Mouse (Mus musculus): ENCODE results near the gene Fhdc1. TPM values are rescaled to one million over a fixed set of nuclear protein-coding genes. Genes with fewer than 3 reads are reported as not detected.

Fhdc1 gene
- polyA plus RNA-seq, 1 experiment = 0.22 TPM

DNA sequence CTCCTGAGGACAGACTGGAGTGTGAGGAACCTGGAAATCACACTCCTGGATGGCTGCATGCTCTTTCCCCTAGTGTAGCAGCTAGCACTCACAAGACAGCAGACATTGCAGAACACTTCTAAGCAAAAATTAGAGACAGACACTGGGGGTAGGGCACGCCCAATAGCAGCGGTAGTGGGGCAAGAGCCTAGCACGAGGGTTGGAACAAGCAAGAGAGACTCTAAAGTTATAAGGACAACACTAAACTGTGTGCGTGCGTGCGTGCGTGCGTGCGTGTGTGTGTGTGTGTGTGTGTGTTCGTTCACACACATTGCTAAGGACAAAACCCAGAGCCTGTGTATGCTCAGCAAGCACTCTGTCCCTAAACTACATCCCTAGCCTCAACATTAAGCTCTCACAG lies 20.3 kb upstream of the Fhdc1 start:
- H3K79me2 ChIP-seq (ENCODE audit: control insufficient read depth, insufficient read depth) = no peaks in the 10 kb centered on the region
- no peak overlapping the region for H3K4me3 ChIP-seq
- no peaks in the 10 kb centered on the region for H3K27me3 ChIP-seq (ENCODE audit: control insufficient read depth, insufficient read depth, insufficient read length)
- TF ChIP-seq POLR2AphosphoS2 (IDR thresholded peaks at IDR 0.05; ENCODE audit: insufficient read length, low read depth) = no peak
- TF ChIP-seq CEBPB (IDR thresholded peaks at IDR 0.05; ENCODE audit: insufficient read depth, poor library complexity, severe bottlenecking) = no peak
- no peak for TF ChIP-seq MAX (IDR thresholded peaks at IDR 0.05; ENCODE audit: low read depth)
- no peak overlapping the region for H3ac ChIP-seq (ENCODE audit: control insufficient read depth, insufficient read length)
- H3K4me2 ChIP-seq (ENCODE audit: low read depth) = no peak overlapping the region
- H3K36me3 ChIP-seq (ENCODE audit: control insufficient read depth, insufficient read depth) = peaks cover 23% of the 10 kb centered on the region

DNA sequence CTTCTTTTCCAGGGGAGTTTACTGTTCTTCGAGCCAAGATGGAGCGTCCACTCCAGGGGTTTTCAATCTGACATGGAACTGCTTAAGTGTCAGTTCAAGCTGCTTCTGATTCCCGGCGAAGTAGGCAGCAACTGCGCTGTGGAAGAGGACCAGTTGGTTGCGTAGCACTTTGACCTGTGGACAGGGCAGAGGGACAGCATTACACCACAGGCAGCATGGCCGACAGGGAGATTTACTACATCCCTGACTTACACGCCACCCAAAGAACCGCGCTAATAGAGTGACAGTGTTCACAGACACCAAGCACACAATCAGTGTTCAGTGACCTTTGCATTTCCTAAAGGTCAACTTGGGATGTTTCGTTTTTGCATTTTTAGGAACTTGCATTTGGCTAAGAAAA lies 17.5 kb upstream of the Fhdc1 start:
- Histone ChIP-seq H3K36me3 (ENCODE audit: control insufficient read depth, insufficient read depth) (peaks cover 18% of the 10 kb centered on the region), H3K4me3 (no peak overlapping the region), H3K27me3 (ENCODE audit: control insufficient read depth, insufficient read depth, insufficient read length) (no peaks in the 10 kb centered on the region), H3K4me2 (ENCODE audit: low read depth) (no peak overlapping the region), H3K79me2 (ENCODE audit: control insufficient read depth, insufficient read depth) (no peaks in the 10 kb centered on the region), H3ac (ENCODE audit: control insufficient read depth, insufficient read length) (no peak overlapping the region)
- no peak for TF ChIP-seq TCF12 (IDR thresholded peaks at IDR 0.05; ENCODE audit: insufficient read depth, poor library complexity, severe bottlenecking)
- no peak for TF ChIP-seq POLR2A (IDR thresholded peaks at IDR 0.05; ENCODE audit: insufficient read length, low read depth)
- no peak for TF ChIP-seq MAX (IDR thresholded peaks at IDR 0.05; ENCODE audit: low read depth)
- TF ChIP-seq TCF3 (IDR thresholded peaks at IDR 0.05; ENCODE audit: insufficient read length, low read depth) = no peak
- TF ChIP-seq CEBPB (IDR thresholded peaks at IDR 0.05; ENCODE audit: insufficient read depth, poor library complexity, severe bottlenecking) = no peak
- TF ChIP-seq E2F4 (IDR thresholded peaks at IDR 0.05; ENCODE audit: insufficient read depth) = no peak
- no peak for TF ChIP-seq MYOG (IDR thresholded peaks at IDR 0.05; ENCODE audit: control insufficient read depth in 1 of 3, insufficient read depth in 1 of 3, insufficient read length in 2 of 3, low read depth in 2 of 3)
- no peak for TF ChIP-seq REST (IDR thresholded peaks at IDR 0.05; ENCODE audit: insufficient read depth, insufficient read length)
- TF ChIP-seq USF1 (IDR thresholded peaks at IDR 0.05; ENCODE audit: low read depth) = no peak
- TF ChIP-seq SRF (IDR thresholded peaks at IDR 0.05; ENCODE audit: control insufficient read depth, insufficient read length, low read depth) = no peak
- no peak for TF ChIP-seq POLR2AphosphoS2 (IDR thresholded peaks at IDR 0.05; ENCODE audit: insufficient read length, low read depth)
- no peak for TF ChIP-seq MYOD1 (IDR thresholded peaks at IDR 0.05; ENCODE audit: control insufficient read depth in 1 of 3, insufficient read length in 2 of 3, low read depth in 2 of 3)

DNA sequence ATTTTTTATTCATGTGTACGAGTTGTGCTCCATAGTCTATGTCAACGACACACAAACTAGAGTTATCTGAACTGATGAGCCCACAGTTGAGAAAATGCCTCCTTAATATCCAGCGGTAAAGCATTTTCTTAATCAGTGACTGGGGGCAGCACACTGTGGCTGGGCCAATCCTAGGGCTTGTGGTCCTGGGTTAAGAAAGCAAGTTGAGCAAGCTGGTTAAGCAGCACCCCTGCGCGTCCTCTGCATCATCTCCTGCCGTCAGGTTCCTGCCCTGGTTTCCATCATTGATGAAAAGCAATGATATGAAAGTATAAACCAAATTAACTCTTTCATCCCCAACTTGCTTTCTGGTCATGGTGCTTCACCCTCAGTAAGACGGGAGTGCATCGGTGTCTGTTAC lies 12.4 kb upstream of the Fhdc1 start:
- Histone ChIP-seq H3ac (ENCODE audit: control insufficient read depth, insufficient read length) (no peak overlapping the region), H3K79me2 (ENCODE audit: control insufficient read depth, insufficient read depth) (no peaks in the 10 kb centered on the region), H3K4me3 (no peak overlapping the region), H3K36me3 (ENCODE audit: control insufficient read depth, insufficient read depth) (peaks cover 14% of the 10 kb centered on the region), H3K27me3 (ENCODE audit: control insufficient read depth, insufficient read depth, insufficient read length) (no peaks in the 10 kb centered on the region), H3K4me2 (ENCODE audit: low read depth) (no peak overlapping the region)
- TF ChIP-seq TCF12 (IDR thresholded peaks at IDR 0.05; ENCODE audit: insufficient read depth, poor library complexity, severe bottlenecking) = no peak
- no peak for TF ChIP-seq MYOG (IDR thresholded peaks at IDR 0.05; ENCODE audit: control insufficient read depth in 1 of 3, insufficient read depth in 1 of 3, insufficient read length in 2 of 3, low read depth in 2 of 3)
- no peak for TF ChIP-seq MYOD1 (IDR thresholded peaks at IDR 0.05; ENCODE audit: control insufficient read depth in 1 of 3, insufficient read length in 2 of 3, low read depth in 2 of 3)
- no peak for TF ChIP-seq CEBPB (IDR thresholded peaks at IDR 0.05; ENCODE audit: insufficient read depth, poor library complexity, severe bottlenecking)
- no peak for TF ChIP-seq MAX (IDR thresholded peaks at IDR 0.05; ENCODE audit: low read depth)
- no peak for TF ChIP-seq SRF (IDR thresholded peaks at IDR 0.05; ENCODE audit: control insufficient read depth, insufficient read length, low read depth)
- no peak for TF ChIP-seq USF1 (IDR thresholded peaks at IDR 0.05; ENCODE audit: low read depth)
- no peak for TF ChIP-seq E2F4 (IDR thresholded peaks at IDR 0.05; ENCODE audit: insufficient read depth)
- no peak for TF ChIP-seq POLR2AphosphoS2 (IDR thresholded peaks at IDR 0.05; ENCODE audit: insufficient read length, low read depth)
- no peak for TF ChIP-seq TCF3 (IDR thresholded peaks at IDR 0.05; ENCODE audit: insufficient read length, low read depth)
- no peak for TF ChIP-seq REST (IDR thresholded peaks at IDR 0.05; ENCODE audit: insufficient read depth, insufficient read length)
- TF ChIP-seq POLR2A (IDR thresholded peaks at IDR 0.05; ENCODE audit: insufficient read length, low read depth) = no peak

DNA sequence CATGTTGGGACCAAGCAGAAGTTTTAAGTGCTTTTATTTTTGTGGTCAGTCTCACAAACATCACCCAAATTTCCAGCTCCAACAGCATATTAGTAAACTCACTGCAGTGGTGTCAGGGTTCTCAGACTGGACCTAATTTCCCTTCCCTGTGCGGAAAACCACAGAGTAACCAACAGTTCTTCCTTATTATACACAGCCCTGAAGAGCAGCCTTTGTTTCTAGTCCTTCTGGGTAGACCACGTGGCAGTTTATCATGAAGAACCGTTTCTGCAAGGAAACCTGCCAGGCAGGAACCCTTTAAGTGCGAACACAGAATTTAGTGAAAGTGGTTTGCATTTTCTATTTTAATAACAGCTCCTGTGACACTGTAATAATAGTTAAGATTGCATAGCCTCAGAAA lies 11.9 kb upstream of the Fhdc1 start:
- Histone ChIP-seq H3K79me2 (ENCODE audit: control insufficient read depth, insufficient read depth) (no peaks in the 10 kb centered on the region), H3K4me2 (ENCODE audit: low read depth) (no peak overlapping the region), H3K27me3 (ENCODE audit: control insufficient read depth, insufficient read depth, insufficient read length) (no peaks in the 10 kb centered on the region), H3K36me3 (ENCODE audit: control insufficient read depth, insufficient read depth) (peaks cover 14% of the 10 kb centered on the region), H3K4me3 (no peak overlapping the region), H3ac (ENCODE audit: control insufficient read depth, insufficient read length) (no peak overlapping the region)
- TF ChIP-seq POLR2AphosphoS2 (IDR thresholded peaks at IDR 0.05; ENCODE audit: insufficient read length, low read depth) = no peak
- no peak for TF ChIP-seq MYOD1 (IDR thresholded peaks at IDR 0.05; ENCODE audit: control insufficient read depth in 1 of 3, insufficient read length in 2 of 3, low read depth in 2 of 3)
- no peak for TF ChIP-seq SRF (IDR thresholded peaks at IDR 0.05; ENCODE audit: control insufficient read depth, insufficient read length, low read depth)
- no peak for TF ChIP-seq E2F4 (IDR thresholded peaks at IDR 0.05; ENCODE audit: insufficient read depth)
- TF ChIP-seq USF1 (IDR thresholded peaks at IDR 0.05; ENCODE audit: low read depth) = no peak

DNA sequence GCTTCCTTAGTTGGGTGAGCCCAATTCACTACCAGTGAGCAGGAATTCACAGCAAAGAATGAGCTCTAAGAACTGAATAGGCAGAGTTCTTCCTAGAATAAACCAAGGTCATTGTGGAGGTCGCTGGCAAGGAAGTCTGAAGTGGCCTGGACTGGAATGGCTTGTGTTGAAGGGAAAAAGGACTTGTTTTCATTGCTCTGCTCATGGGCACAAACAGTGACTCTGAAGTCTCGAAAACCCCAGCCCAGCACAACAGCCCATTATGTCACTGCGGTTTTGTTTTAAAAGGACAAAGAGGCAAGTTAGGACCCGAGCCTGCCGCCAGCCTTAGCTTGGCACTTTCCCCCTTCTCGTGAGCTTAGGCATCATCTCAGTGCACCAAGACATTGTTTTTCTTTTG lies 8.5 kb upstream of the Fhdc1 start:
- H3K4me3 ChIP-seq = no peak overlapping the region
- H3K4me2 ChIP-seq (ENCODE audit: low read depth) = no peak overlapping the region
- no peaks in the 10 kb centered on the region for H3K79me2 ChIP-seq (ENCODE audit: control insufficient read depth, insufficient read depth)
- H3K27me3 ChIP-seq (ENCODE audit: control insufficient read depth, insufficient read depth, insufficient read length) = no peaks in the 10 kb centered on the region
- H3ac ChIP-seq (ENCODE audit: control insufficient read depth, insufficient read length) = no peak overlapping the region
- no peaks in the 10 kb centered on the region for H3K36me3 ChIP-seq (ENCODE audit: control insufficient read depth, insufficient read depth)
- no peak for TF ChIP-seq POLR2AphosphoS2 (IDR thresholded peaks at IDR 0.05; ENCODE audit: insufficient read length, low read depth)
- no peak for TF ChIP-seq MYOD1 (IDR thresholded peaks at IDR 0.05; ENCODE audit: control insufficient read depth in 1 of 3, insufficient read length in 2 of 3, low read depth in 2 of 3)
- TF ChIP-seq E2F4 (IDR thresholded peaks at IDR 0.05; ENCODE audit: insufficient read depth) = no peak
- no peak for TF ChIP-seq CEBPB (IDR thresholded peaks at IDR 0.05; ENCODE audit: insufficient read depth, poor library complexity, severe bottlenecking)
- TF ChIP-seq TCF12 (IDR thresholded peaks at IDR 0.05; ENCODE audit: insufficient read depth, poor library complexity, severe bottlenecking) = no peak
- TF ChIP-seq TCF3 (IDR thresholded peaks at IDR 0.05; ENCODE audit: insufficient read length, low read depth) = no peak
- TF ChIP-seq SRF (IDR thresholded peaks at IDR 0.05; ENCODE audit: control insufficient read depth, insufficient read length, low read depth) = no peak
- no peak for TF ChIP-seq POLR2A (IDR thresholded peaks at IDR 0.05; ENCODE audit: insufficient read length, low read depth)
- no peak for TF ChIP-seq MYOG (IDR thresholded peaks at IDR 0.05; ENCODE audit: control insufficient read depth in 1 of 3, insufficient read depth in 1 of 3, insufficient read length in 2 of 3, low read depth in 2 of 3)
- no peak for TF ChIP-seq MAX (IDR thresholded peaks at IDR 0.05; ENCODE audit: low read depth)
- TF ChIP-seq REST (IDR thresholded peaks at IDR 0.05; ENCODE audit: insufficient read depth, insufficient read length) = no peak
- no peak for TF ChIP-seq USF1 (IDR thresholded peaks at IDR 0.05; ENCODE audit: low read depth)
